Mouse (Mus musculus) adrenal gland, adult 8-10 months (tissue): Measurements from ENCODE around the gene 9530003J23Rik. TPM values are rescaled to one million over a fixed set of nuclear protein-coding genes. Genes with fewer than 3 reads are reported as not detected.
"Not testable (repeated sequence)": the region's sequence is repeated elsewhere in the genome, so short reads cannot be mapped to it uniquely, and the experiment has no call there.

Experiments
- DNase-seq: peaks from one replicate; pipeline ENCODE4 v3.0.0; 2022
- total RNA-seq, 4 experiments: library from RNA; stranded (reverse); gene quantifications; 2 replicates each; pipeline ENCODE4 v1.2.4; 2022

9530003J23Rik gene
- total RNA-seq, 4 experiments from 2014 or later: not detected

GRCm38 (mm10) chr10:117224102-117224990 lies 14.2 kb downstream of the 9530003J23Rik start, which contains the start of gene Yeats4:
Yeats4 (minus strand) TSS chr10:117224507.
- DNase-seq: peak; percentile 91

- DNase-seq: no peak
Observed at GRCm38 (mm10) chr10:117223758-117224101, 14.8 kb downstream of the 9530003J23Rik start.

- DNase-seq: no peak
Observed at GRCm38 (mm10) chr10:117222821-117223220, 15.7 kb downstream of the 9530003J23Rik start.

- DNase-seq: no peak
Observed at GRCm38 (mm10) chr10:117218351-117218750, 20.2 kb downstream of the 9530003J23Rik start.

- peak; percentile 71 for DNase-seq
Observed at GRCm38 (mm10) chr10:117217246-117217840, 21.2 kb downstream of the 9530003J23Rik start.

DNA sequence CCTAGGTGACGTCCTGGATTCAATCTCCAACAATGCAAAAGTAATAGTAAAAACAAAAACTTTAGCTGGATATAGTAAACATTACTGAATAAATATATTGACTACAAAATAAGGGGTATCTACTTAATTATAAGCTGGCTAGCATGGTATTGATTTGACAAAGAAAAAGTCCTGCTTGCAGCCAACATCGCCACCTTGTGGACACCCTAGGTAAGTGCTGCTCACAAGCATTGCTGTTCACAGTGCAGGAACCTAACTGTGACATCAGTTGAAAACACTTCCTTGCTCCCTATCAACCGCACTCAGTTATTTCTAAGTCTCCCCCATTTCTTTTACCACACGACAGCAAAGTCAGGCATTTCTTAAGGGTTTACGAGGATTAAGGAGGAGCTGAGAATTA lies 21.7 kb downstream of the 9530003J23Rik start:
- no peak for DNase-seq

DNA sequence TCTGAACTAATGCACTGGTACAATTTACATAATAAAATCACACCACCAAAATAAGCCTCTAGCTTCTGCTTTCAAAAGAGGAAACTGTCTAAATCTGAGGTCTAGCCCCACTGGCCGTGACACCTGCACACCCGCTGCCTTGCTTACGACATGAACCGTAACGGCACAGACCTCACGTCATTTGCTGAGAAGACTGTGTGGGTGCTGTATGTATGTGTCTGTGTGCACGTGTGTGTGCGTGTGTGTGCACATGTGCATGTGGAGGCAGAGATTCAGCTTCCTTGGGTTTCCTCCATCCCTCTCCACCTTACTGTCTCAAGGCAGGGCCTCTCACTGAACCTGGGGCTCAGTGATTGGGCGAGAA lies 22.4 kb downstream of the 9530003J23Rik start:
- DNase-seq: no peak

GRCm38 (mm10) chr10:117215409-117216131 lies 22.9 kb downstream of the 9530003J23Rik start:
- no peak for DNase-seq

- DNase-seq: no peak
Observed at GRCm38 (mm10) chr10:117211023-117211422, 27.5 kb downstream of the 9530003J23Rik start.

DNA sequence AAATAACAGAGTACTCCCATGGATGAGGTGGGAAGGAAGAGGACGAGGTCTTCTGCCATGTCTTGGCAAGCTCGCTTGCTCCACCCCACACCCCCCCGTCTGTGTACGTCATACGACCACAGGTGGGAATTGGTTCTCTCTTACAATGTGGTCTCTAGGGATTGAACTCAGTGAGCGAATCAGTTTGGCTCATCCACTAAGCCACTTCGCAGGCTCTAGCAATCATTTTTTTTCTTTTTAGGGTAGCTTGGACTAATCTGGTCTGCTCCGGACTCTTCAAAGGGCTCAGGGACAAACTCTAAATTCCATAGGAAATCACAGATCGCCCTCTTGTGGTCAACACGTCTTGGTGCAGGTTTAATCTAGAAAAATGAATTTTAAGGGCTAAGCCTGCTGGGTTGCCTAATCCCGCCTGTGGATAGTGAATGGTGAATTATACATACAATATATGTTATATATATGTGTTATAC lies 29.0 kb downstream of the 9530003J23Rik start:
- peak; percentile 23 for DNase-seq

GRCm38 (mm10) chr10:117208787-117209186 lies 29.7 kb downstream of the 9530003J23Rik start:
- DNase-seq: not testable (repeated sequence)

GRCm38 (mm10) chr10:117208221-117208620 lies 30.3 kb downstream of the 9530003J23Rik start:
- DNase-seq: no peak

GRCm38 (mm10) chr10:117206070-117206469 lies 32.4 kb downstream of the 9530003J23Rik start:
- DNase-seq: no peak

DNA sequence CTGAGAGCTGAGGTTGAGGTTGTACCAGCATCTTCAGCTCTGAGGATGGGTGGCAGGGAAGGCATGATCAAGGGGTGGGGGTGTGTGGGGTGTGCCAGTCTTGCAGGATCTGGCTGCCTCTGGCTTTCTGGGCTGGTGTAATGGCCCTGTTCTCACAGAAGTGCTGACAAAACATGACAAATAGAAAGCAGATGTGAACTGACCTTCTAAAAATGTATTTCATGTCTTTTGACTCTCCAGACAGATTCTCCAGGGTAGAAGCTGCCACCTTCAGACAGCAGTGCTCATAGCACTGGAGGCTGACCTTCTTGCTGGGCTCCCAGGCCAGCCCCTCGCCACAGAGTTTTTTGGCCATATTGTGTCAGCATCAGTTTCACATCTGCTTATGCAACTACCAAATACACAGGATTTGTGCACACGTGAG lies 34.9 kb downstream of the 9530003J23Rik start:
- no peak for DNase-seq

DNA sequence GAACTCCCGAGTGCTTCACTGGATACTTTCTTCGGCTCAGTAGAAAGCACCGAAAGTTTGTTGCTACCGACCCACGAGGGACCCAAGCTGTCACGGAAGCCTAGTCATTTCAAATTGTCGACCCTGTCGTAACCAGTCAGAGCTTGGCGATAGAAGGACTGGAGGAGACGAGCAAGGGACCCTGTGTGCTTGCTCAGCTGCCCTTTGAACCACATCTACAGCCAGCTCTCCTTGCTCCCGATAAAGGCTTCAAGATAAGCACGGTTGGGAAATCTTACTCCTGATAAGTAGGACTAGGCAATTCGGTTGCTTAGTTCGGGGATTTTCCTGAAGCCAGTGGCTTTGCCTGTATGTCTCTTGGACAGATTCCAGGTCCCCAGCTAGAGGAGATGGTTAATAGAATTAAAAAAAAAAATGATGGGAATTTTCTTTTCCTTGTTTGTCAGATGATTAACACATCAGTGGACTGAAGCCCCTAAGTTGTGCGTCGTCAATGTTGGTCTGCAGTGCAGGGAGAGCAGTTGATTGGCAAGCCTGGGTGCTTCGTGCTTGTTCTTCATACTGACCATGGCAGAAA lies 35.4 kb downstream of the 9530003J23Rik start:
- DNase-seq: no peak

GRCm38 (mm10) chr10:117199701-117200100 lies 38.8 kb downstream of the 9530003J23Rik start:
- DNase-seq: no peak

- DNase-seq: no peak
Observed at GRCm38 (mm10) chr10:117196696-117197095, 41.8 kb downstream of the 9530003J23Rik start.

DNA sequence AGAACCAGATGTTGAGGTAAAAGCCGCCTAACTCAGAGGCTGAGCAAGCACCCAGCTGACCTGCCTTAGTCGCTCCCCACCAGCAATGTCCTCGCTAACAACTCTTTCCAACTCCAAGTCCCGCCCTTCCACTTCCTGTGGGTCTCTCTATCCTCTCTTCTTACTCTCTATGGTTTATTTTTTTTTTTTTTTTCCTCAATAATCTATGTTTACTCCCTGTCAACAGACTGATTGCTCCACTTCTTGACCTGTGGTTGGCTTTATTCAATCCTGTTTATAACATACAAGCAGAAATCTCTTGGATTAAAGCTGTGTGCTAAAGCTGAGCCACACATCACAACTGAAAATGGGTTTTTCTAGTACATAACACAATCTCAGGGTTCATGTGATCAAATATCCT lies 42.8 kb downstream of the 9530003J23Rik start:
- DNase-seq: no peak

GRCm38 (mm10) chr10:117195005-117195404 lies 43.5 kb downstream of the 9530003J23Rik start:
- no peak for DNase-seq

- DNase-seq: no peak
Observed at GRCm38 (mm10) chr10:117193364-117193763, 45.1 kb downstream of the 9530003J23Rik start.

DNA sequence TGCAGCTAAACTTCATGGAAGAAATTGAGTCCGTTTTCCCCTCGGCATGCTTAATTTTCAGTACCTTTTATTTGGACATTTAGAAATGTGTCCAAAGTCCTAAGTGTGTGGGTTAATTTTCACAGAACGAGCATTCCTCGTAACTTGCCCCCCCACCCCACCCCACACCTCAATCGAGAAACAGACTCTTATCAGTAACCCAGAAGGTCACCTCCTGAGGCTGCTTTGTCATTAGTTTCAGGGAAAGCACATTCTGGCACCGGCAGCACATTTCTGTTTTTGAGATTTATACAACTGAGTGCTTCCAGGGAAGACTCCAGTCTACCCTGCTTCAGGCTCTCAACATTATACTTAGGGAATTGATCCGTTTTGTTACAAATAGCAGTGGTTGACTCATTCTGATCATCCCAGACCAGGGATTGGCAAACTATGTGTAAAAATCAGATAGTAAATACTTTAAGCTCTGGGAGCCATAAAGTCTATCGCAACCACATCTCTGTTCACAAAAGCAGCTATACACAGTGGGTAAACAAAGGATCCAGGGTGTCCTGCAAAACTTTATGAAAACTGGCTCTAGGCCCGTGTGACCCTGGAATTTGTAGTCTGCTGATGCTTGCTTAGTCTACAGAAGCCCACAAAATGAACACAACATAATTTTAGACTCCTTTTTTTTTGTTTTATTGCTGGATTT lies 53.0 kb downstream of the 9530003J23Rik start:
- DNase-seq: no peak
